Mouse (Mus musculus): Measurements from ENCODE around the gene B3gnt4.

GRCm38 (mm10) chr5:123522166-123522565 is 11.9 kb downstream of the B3gnt4 start:
- no peak for TF ChIP-seq CTCF (IDR thresholded peaks at IDR 0.05)
- no peak for TF ChIP-seq EP300 (IDR thresholded peaks at IDR 0.05)

Measured in lung, postnatal 0 days (tissue).